Mouse (Mus musculus) right cerebral cortex, adult 18-20 months (tissue): ENCODE results near the gene Kbtbd4.

Experiments
- DNase-seq: peaks from one replicate; pipeline ENCODE4 v3.0.0; 2022; ENCODE audit warnings: mixed read lengths

Gene Kbtbd4

GRCm38 (mm10) chr2:90960012-90960411 lies 55.5 kb downstream of the Kbtbd4 start:
- peak; percentile 71 for DNase-seq
